Mouse (Mus musculus) midbrain, embryonic 14.5 days (tissue): ENCODE results near the gene Bloc1s5. TPM values are rescaled to one million over a fixed set of nuclear protein-coding genes. Genes with fewer than 3 reads are reported as not detected.

Experiments
- ATAC-seq: fragments of 200-750 bp; cut with Nextera tagmentation; 2 replicates; pipeline ENCODE4 v1.8.0; 2017; ENCODE audit warnings: moderate number of reproducible peaks, moderate library complexity; ENCODE audit not compliant: low FRiP score, low TSS enrichment
- DNase-seq: peaks from one replicate; pipeline ENCODE4 v3.0.0-alpha.2; 2015
- H3K27ac ChIP-seq: fragments of 300-500 bp; sonication (generic); replicated peaks from 2 replicates; pipeline ENCODE4 v1.5.1; 2014; ENCODE audit warnings: mild to moderate bottlenecking, low read depth, low read length, moderate library complexity
- H3K27me3 ChIP-seq: fragments of 300-500 bp; sonication (generic); 2 replicates; pipeline ENCODE4 v1.6.1; 2014; ENCODE audit warnings: low read length, control low read depth, mixed read lengths; ENCODE audit not compliant: control insufficient read depth, insufficient read depth
- H3K36me3 ChIP-seq: fragments of 300-500 bp; sonication (generic); 2 replicates; pipeline ENCODE4 v1.6.1; 2014; ENCODE audit warnings: low read length, control low read depth; ENCODE audit not compliant: control insufficient read depth, insufficient read depth
- H3K4me1 ChIP-seq: fragments of 300-500 bp; sonication (generic); 2 replicates; pipeline ENCODE4 v1.6.1; 2014; ENCODE audit warnings: mild to moderate bottlenecking, antibody characterized with exemption, low read length, control low read depth; ENCODE audit not compliant: control insufficient read depth, insufficient read depth
- H3K4me2 ChIP-seq: fragments of 300-500 bp; sonication (generic); 2 replicates; pipeline ENCODE4 v1.6.1; 2014; ENCODE audit warnings: mild to moderate bottlenecking, low read length, moderate library complexity
- H3K4me3 ChIP-seq: fragments of 300-500 bp; sonication (generic); replicated peaks from 2 replicates; pipeline ENCODE4 v1.5.1; 2014; ENCODE audit warnings: low read depth, low read length
- H3K9ac ChIP-seq: fragments of 300-500 bp; sonication (generic); replicated peaks from 2 replicates; pipeline ENCODE4 v1.6.1; 2014; ENCODE audit warnings: mild to moderate bottlenecking, low read length, moderate library complexity
- H3K9me3 ChIP-seq: fragments of 300-500 bp; sonication (generic); 2 replicates; pipeline ENCODE4 v1.6.1; 2016; ENCODE audit warnings: low read length, control low read depth, mixed read lengths; ENCODE audit not compliant: control insufficient read depth
- WGBS: fragments of 180-500 bp; shearing (Covaris S2); extraction: QIAGEN DNeasy Blood & Tissue Kit; methylation state at CpG from one replicate; pipeline ENCODE4 v1.1.7; 2014; 5-methylcytosine and 5-hydroxymethylcytosine counted together
- polyA plus RNA-seq: library from polyadenylated mRNA; unstranded; fragments of >200 nt; fragmentation: Nextera tagmentation; extraction: Ambion mirVana; gene quantifications from 2 replicates; pipeline ENCODE4 v1.2.1, GENCODE M21; 2014

Gene Bloc1s5
- polyA plus RNA-seq, 1 experiment from 2014 or later: 25.5 TPM

DNA sequence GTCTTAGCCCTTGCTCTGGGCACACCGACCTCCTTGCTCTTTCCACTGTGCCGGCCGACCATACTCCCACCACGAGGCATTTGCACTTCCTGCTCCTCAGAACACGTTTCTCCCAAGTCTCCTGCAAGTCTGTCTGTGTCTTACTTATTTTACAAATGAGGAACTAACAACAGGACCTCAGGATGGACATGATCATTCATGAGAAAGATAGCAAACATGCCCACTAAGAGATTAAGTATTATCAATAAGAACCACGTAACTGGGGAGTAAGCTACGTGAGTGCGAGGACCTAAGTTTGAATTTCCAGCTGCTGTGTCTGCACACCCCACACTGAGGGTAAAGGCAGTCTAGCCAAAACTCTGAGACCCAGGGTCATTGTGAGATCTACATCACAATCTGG lies 21.3 kb downstream of the Bloc1s5 start:
- no peaks in the 10 kb centered on the region for H3K4me1 ChIP-seq
- H3K4me2 ChIP-seq: no peak overlapping the region
- no peaks in the 10 kb centered on the region for H3K9me3 ChIP-seq
- H3K27ac ChIP-seq: no peak overlapping the region
- DNase-seq: no peak
- H3K36me3 ChIP-seq: peaks cover 30% of the 10 kb centered on the region
- H3K9ac ChIP-seq: no peak overlapping the region
- no peak for ATAC-seq
- 92% methylated on average over 8 of the region's 8 CpGs for WGBS
- H3K27me3 ChIP-seq: no peaks in the 10 kb centered on the region
- H3K4me3 ChIP-seq: no peak overlapping the region

DNA sequence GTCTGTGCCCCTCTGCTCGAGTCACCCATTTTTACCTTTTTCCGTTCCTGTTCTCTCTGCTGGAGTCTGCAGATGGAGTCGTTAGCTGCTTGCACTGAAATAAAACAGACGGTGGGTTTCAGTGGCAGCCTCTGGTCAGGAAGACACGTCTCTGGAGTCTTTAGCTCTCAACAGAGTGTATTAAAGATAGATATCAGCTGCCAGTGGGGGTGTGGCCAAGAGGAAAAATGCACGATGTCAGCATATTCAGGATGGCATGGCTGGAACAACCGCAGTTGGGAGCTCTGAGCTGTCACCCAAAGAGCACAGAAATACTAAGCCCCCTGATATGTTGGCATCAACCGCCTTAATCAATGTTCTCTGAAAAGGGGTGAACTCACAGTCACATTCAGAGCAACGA lies 22.3 kb downstream of the Bloc1s5 start:
- no peaks in the 10 kb centered on the region for H3K4me1 ChIP-seq
- DNase-seq: no peak
- H3K9ac ChIP-seq: no peak overlapping the region
- no peak overlapping the region for H3K4me3 ChIP-seq
- H3K36me3 ChIP-seq: peaks cover 30% of the 10 kb centered on the region
- WGBS: 94% methylated on average over 9 of the region's 9 CpGs
- no peak overlapping the region for H3K4me2 ChIP-seq
- no peaks in the 10 kb centered on the region for H3K27me3 ChIP-seq
- no peak overlapping the region for H3K27ac ChIP-seq
- no peak for ATAC-seq
- no peaks in the 10 kb centered on the region for H3K9me3 ChIP-seq

GRCm38 (mm10) chr13:38612179-38612578 lies 22.7 kb downstream of the Bloc1s5 start:
- Histone ChIP-seq H3K4me1 (no peaks in the 10 kb centered on the region), H3K9me3 (no peaks in the 10 kb centered on the region), H3K9ac (no peak overlapping the region), H3K4me2 (no peak overlapping the region), H3K36me3 (peaks cover 30% of the 10 kb centered on the region), H3K27ac (no peak overlapping the region), H3K27me3 (no peaks in the 10 kb centered on the region), H3K4me3 (no peak overlapping the region)
- no peak for ATAC-seq
- DNase-seq: no peak
- 95% methylated on average over 4 of the region's 4 CpGs for WGBS

- Histone ChIP-seq H3K9me3 (no peaks in the 10 kb centered on the region), H3K9ac (no peak overlapping the region), H3K27ac (no peak overlapping the region), H3K36me3 (peaks cover 21% of the 10 kb centered on the region), H3K4me1 (no peaks in the 10 kb centered on the region), H3K4me3 (no peak overlapping the region), H3K4me2 (no peak overlapping the region), H3K27me3 (no peaks in the 10 kb centered on the region)
- 87% methylated on average over 6 of the region's 6 CpGs for WGBS
- no peak for ATAC-seq
- no peak for DNase-seq
These were observed 24.6 kb downstream of the Bloc1s5 start for GRCm38 (mm10) chr13:38610336-38610735.

GRCm38 (mm10) chr13:38607130-38607529 lies 27.8 kb downstream of the Bloc1s5 start:
- Histone ChIP-seq H3K4me1 (no peaks in the 10 kb centered on the region), H3K4me3 (no peak overlapping the region), H3K9ac (no peak overlapping the region), H3K4me2 (no peak overlapping the region), H3K27ac (no peak overlapping the region), H3K36me3 (peaks cover 31% of the 10 kb centered on the region), H3K27me3 (no peaks in the 10 kb centered on the region), H3K9me3 (no peaks in the 10 kb centered on the region)
- 92% methylated on average over 6 of the region's 6 CpGs for WGBS
- no peak for ATAC-seq
- no peak for DNase-seq

DNA sequence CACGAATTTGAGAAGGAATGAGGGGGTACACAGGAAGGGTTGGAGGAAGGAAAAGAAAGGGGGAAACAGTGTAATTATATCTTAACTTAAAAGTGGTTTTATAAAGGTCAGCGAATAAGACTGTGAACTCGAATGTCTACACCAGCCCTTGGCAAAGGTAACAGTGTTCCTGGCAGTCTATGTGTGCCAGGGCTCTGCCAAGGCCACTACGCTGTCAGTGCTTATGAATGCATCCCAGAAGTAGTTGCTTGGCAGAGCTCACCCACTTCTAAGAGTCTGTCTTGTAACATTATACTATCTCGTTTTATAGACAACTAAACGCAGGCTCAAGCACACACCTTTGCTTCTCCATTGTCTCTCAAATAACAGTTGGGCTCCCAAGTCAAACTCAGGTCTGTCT lies 29.6 kb downstream of the Bloc1s5 start:
- WGBS: 90% methylated on average over 6 of the region's 6 CpGs
- Histone ChIP-seq H3K4me3 (no peak overlapping the region), H3K27ac (no peak overlapping the region), H3K4me1 (no peaks in the 10 kb centered on the region), H3K9me3 (no peaks in the 10 kb centered on the region), H3K36me3 (peaks cover 24% of the 10 kb centered on the region), H3K27me3 (no peaks in the 10 kb centered on the region), H3K4me2 (no peak overlapping the region), H3K9ac (no peak overlapping the region)
- DNase-seq (no peak), ATAC-seq (no peak)

DNA sequence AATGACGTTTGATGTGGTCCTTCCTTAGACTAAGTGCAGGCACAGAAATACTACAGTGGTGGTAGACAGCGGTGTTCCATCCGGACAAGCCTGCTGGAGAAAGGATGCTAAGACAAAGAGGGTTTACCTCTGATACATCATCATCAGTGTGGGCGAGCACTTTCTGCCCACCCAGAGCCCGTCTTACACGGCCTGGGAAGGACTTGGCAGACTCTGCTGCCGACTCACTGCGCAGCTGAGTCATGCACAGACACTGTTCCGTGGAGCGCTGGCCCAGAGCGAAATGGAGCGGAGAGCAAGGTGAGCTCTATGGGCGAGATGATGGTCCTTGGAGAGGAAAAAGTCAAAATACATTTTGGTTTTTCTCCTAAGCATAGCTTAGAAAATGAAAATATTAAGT lies 31.9 kb downstream of the Bloc1s5 start:
- Histone ChIP-seq H3K4me1 (no peaks in the 10 kb centered on the region), H3K9me3 (no peaks in the 10 kb centered on the region), H3K9ac (no peak overlapping the region), H3K27ac (no peak overlapping the region), H3K36me3 (peaks cover 22% of the 10 kb centered on the region), H3K4me2 (no peak overlapping the region), H3K4me3 (no peak overlapping the region), H3K27me3 (no peaks in the 10 kb centered on the region)
- 93% methylated on average over 13 of the region's 13 CpGs for WGBS
- ATAC-seq (no peak), DNase-seq (no peak)

- H3K9me3 ChIP-seq: no peaks in the 10 kb centered on the region
- no peak overlapping the region for H3K4me2 ChIP-seq
- H3K36me3 ChIP-seq: peaks cover 22% of the 10 kb centered on the region
- H3K9ac ChIP-seq: no peak overlapping the region
- no peaks in the 10 kb centered on the region for H3K4me1 ChIP-seq
- ATAC-seq: no peak
- no peak overlapping the region for H3K4me3 ChIP-seq
- WGBS: 82% methylated on average over 17 of the region's 17 CpGs
- H3K27ac ChIP-seq: no peak overlapping the region
- DNase-seq: no peak
- H3K27me3 ChIP-seq: no peaks in the 10 kb centered on the region
These were observed 32.6 kb downstream of the Bloc1s5 start for GRCm38 (mm10) chr13:38602243-38602832.

DNA sequence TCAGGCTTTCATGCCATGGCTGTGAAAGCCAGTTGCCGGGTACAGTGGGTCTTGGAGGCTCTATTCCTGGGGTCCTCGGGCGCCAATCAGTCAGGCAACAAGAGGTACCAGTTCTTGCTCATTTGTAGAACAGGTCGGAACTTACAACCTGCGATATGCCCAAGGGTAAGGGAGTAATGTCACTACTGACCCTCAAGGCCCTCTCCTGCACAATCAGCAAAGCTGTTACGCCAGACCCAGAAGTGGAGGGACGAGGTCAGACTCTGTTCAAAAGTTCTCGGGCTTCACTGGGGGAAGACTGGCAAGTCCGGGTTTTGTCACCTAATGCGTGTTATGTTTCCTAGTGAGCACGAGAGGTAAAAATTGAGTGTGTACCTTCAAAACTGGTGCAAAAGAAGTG lies 34.1 kb downstream of the Bloc1s5 start:
- Histone ChIP-seq H3K27ac (no peak overlapping the region), H3K4me3 (no peak overlapping the region), H3K36me3 (peaks cover 22% of the 10 kb centered on the region), H3K4me2 (no peak overlapping the region), H3K27me3 (no peaks in the 10 kb centered on the region), H3K9me3 (no peaks in the 10 kb centered on the region), H3K9ac (no peak overlapping the region), H3K4me1 (no peaks in the 10 kb centered on the region)
- 89% methylated on average over 11 of the region's 11 CpGs for WGBS
- DNase-seq: no peak
- no peak for ATAC-seq
